In genomic region chr11:32780747-32781536, GRCm38 (mm10) we compare ENCODE assay signal across 11 mouse cellular contexts. TPM values are rescaled to one million over a fixed set of nuclear protein-coding genes. Genes with fewer than 3 reads are reported as not detected.
DNase-seq lines count a peak whose midpoint lies in the region; ATAC-seq and TF ChIP-seq lines count a peak whose summit lies in the region.
"Had no signal": no experiment of that assay in that cellular context is flagged by ENCODE, and none has a peak within 500 bp of the region (broad histone marks: within the 10 kb centered on the region; RNA-seq: fewer than 3 reads in every experiment).

No protein-coding gene starts in this region.

- peak; percentile 66 for ATAC-seq in forebrain, embryonic 13.5 days
- ATAC-seq in hindbrain, postnatal 0 days, result peak; percentile 77
- peak; percentile 71 for ATAC-seq in neural tube, embryonic 12.5 days (ENCODE audit: low FRiP score, low read depth)
- no peak for ATAC-seq in liver, embryonic 12.5 days

- no peak overlapping the region for H3K27ac ChIP-seq in forebrain, embryonic 13.5 days
- peak overlapping the region; percentile 76 for H3K27ac ChIP-seq in hindbrain, postnatal 0 days
- no peak overlapping the region for H3K27ac ChIP-seq in neural tube, embryonic 12.5 days
- no peak overlapping the region for H3K27ac ChIP-seq in liver, embryonic 12.5 days
- H3K27ac ChIP-seq: liver, embryonic 14.5 days had no signal

- H3K4me1 ChIP-seq in forebrain, embryonic 13.5 days, result peaks cover 12% of the 10 kb centered on the region
- 0 out of 2 replicates have a peak, but pooled peaks cover 4% of the 10 kb centered on the region for H3K4me1 ChIP-seq in hindbrain, postnatal 0 days (ENCODE audit: insufficient read depth, low read length)
- peaks cover 15% of the 10 kb centered on the region for H3K4me1 ChIP-seq in neural tube, embryonic 12.5 days
- H3K4me1 ChIP-seq in liver, embryonic 12.5 days, result no peaks in the 10 kb centered on the region

- H3K4me2 ChIP-seq in forebrain, embryonic 13.5 days, result no peak overlapping the region
- no peak overlapping the region for H3K4me2 ChIP-seq in hindbrain, postnatal 0 days (ENCODE audit: low read depth, low read length)
- peak overlapping the region; percentile 19; the same call in 1 of the 2 replicates for H3K4me2 ChIP-seq in neural tube, embryonic 12.5 days (replicated peaks)
- no peak overlapping the region for H3K4me2 ChIP-seq in liver, embryonic 12.5 days

- DNase-seq in layer of hippocampus, adult 11-12 months (ENCODE audit: low spot score), result peak; percentile 30
- DNase-seq in layer of hippocampus, postnatal 25 days (ENCODE audit: extremely low spot score in 1 of 2, low spot score in 1 of 2), result no peak
- peak; percentile 81 for DNase-seq in hindbrain, postnatal 0 days (ENCODE audit: low spot score)
- no peak for DNase-seq in heart, postnatal 14 days

- WGBS in forebrain, embryonic 13.5 days, result 49% methylated on average over 11 of the region's 11 CpGs
- WGBS in hindbrain, postnatal 0 days, result 21% methylated on average over 11 of the region's 11 CpGs
- 31% methylated on average over 11 of the region's 11 CpGs for WGBS in neural tube, embryonic 12.5 days
- WGBS in liver, embryonic 12.5 days (ENCODE audit: insufficient replicate concordance), result 53% methylated on average over 11 of the region's 11 CpGs

- no peaks in the 10 kb centered on the region for H3K9me3 ChIP-seq in forebrain, embryonic 13.5 days (replicated peaks)
- peaks cover 5% of the 10 kb centered on the region; the same call in 1 of the 2 replicates for H3K9me3 ChIP-seq in hindbrain, postnatal 0 days (ENCODE audit: low read length)
- no peaks in the 10 kb centered on the region for H3K9me3 ChIP-seq in neural tube, embryonic 12.5 days
- 0 out of 2 replicates have a peak, but pooled peaks cover 4% of the 10 kb centered on the region for H3K9me3 ChIP-seq in liver, embryonic 12.5 days (replicated peaks)

- no peak overlapping the region for H3K4me3 ChIP-seq in forebrain, embryonic 13.5 days
- no peak overlapping the region for H3K4me3 ChIP-seq in hindbrain, postnatal 0 days (ENCODE audit: low read length)
- H3K4me3 ChIP-seq in neural tube, embryonic 12.5 days, result no peak overlapping the region
- H3K4me3 ChIP-seq in liver, embryonic 12.5 days, result no peak overlapping the region
- H3K4me3 ChIP-seq: myocyte had no signal

- no peaks in the 10 kb centered on the region for H3K27me3 ChIP-seq in forebrain, embryonic 13.5 days
- H3K27me3 ChIP-seq in hindbrain, postnatal 0 days (ENCODE audit: insufficient read depth, low read length), result no peaks in the 10 kb centered on the region
- H3K27me3 ChIP-seq in neural tube, embryonic 12.5 days (replicated peaks), result no peaks in the 10 kb centered on the region
- no peaks in the 10 kb centered on the region for H3K27me3 ChIP-seq in liver, embryonic 12.5 days (replicated peaks)

- H3K36me3 ChIP-seq in forebrain, embryonic 13.5 days (ENCODE audit: poor library complexity, severe bottlenecking), result no peaks in the 10 kb centered on the region
- H3K36me3 ChIP-seq in hindbrain, postnatal 0 days (ENCODE audit: insufficient read depth, low read length), result no peaks in the 10 kb centered on the region
- no peaks in the 10 kb centered on the region for H3K36me3 ChIP-seq in neural tube, embryonic 12.5 days
- H3K36me3 ChIP-seq in liver, embryonic 12.5 days, result no peaks in the 10 kb centered on the region

- intact Hi-C loops in heart, postnatal 14 days (cut with DNase I), result no loop called here

- no peak for TF ChIP-seq CTCF in hindbrain, postnatal 0 days (IDR thresholded peaks at IDR 0.05; ENCODE audit: low read depth)

- no peak overlapping the region for H3K9ac ChIP-seq in forebrain, embryonic 13.5 days
- H3K9ac ChIP-seq in hindbrain, postnatal 0 days (replicated peaks; ENCODE audit: low read length), result no peak overlapping the region
- H3K9ac ChIP-seq in neural tube, embryonic 12.5 days, result no peak overlapping the region
- H3K9ac ChIP-seq in liver, embryonic 12.5 days, result no peak overlapping the region
- H3K9ac ChIP-seq: liver, embryonic 14.5 days had no signal

RNA-seq across cellular contexts. Expression of gene Smim23, which starts 43.5 kb away (rescaled TPM):
- not detected for total RNA-seq in layer of hippocampus, postnatal 25 days (2021)
- polyA plus RNA-seq in forebrain, embryonic 13.5 days (2015; fragmentation: Nextera tagmentation; extraction: Ambion mirVana), result not detected in 2 replicates
- not detected in 2 replicates for total RNA-seq in hindbrain, postnatal 0 days (2014; rRNA removed)
- polyA plus RNA-seq in hindbrain, postnatal 0 days (2015; fragmentation: Nextera tagmentation; extraction: Ambion mirVana), result not detected in 2 replicates
- not detected in 2 replicates for polyA plus RNA-seq in neural tube, embryonic 12.5 days (2016; fragmentation: Nextera tagmentation; extraction: Ambion mirVana)
- polyA plus RNA-seq in liver, embryonic 12.5 days (2016; fragmentation: Nextera tagmentation; extraction: Ambion mirVana), result not detected in 2 replicates
- not detected for total RNA-seq in heart, postnatal 14 days (2021)
- polyA plus RNA-seq: heart, embryonic 14.5 days; liver, embryonic 14.5 days; myocyte; stomach, embryonic 16.5 days had no signal

Comparison
In these comparisons a context has a peak if more than half of its experiments do, and no peak if none do; other contexts are left out.
1. DNase-seq: peak in layer of hippocampus, adult 11-12 months (single experiment) and hindbrain, postnatal 0 days (single experiment); none in layer of hippocampus, postnatal 25 days (0 of 2) and heart, postnatal 14 days (0 of 2).